Mouse (Mus musculus) G1E (cell line): ENCODE results near the gene Zfp775. TPM values are rescaled to one million over a fixed set of nuclear protein-coding genes. Genes with fewer than 3 reads are reported as not detected.

Source experiments
- ATAC-seq: 2 replicates; pipeline ENCODE4 v1.8.0; 2016; ENCODE audit warnings: mild to moderate bottlenecking; ENCODE audit not compliant: insufficient number of reproducible peaks, poor library complexity, low FRiP score, severe bottlenecking; ENCODE audit errors: extremely low read depth
- DNase-seq: peaks from one replicate; pipeline ENCODE4 v3.0.0; 2012; ENCODE audit warnings: low spot score
- H3K27me3 ChIP-seq: 2 replicates; pipeline ENCODE4 v1.6.1; 2012; ENCODE audit warnings: mild to moderate bottlenecking, low read length, inconsistent platforms; ENCODE audit not compliant: insufficient read depth
- H3K36me3 ChIP-seq: replicated peaks from 2 replicates; pipeline ENCODE3; 2012; ENCODE audit warnings: mild to moderate bottlenecking, inconsistent platforms
- H3K4me1 ChIP-seq: 2 replicates; pipeline ENCODE4 v1.6.1; 2012; ENCODE audit warnings: low read depth, low read length, inconsistent platforms, mixed read lengths; ENCODE audit not compliant: insufficient read depth
- H3K4me3 ChIP-seq: 2 replicates; pipeline ENCODE4 v1.5.1; 2012; ENCODE audit warnings: low read depth, mild to moderate bottlenecking, inconsistent platforms, low read length, moderate library complexity, mixed read lengths
- H3K9me3 ChIP-seq: replicated peaks from 2 replicates; pipeline ENCODE4 v1.6.1; 2012; ENCODE audit warnings: inconsistent platforms
- CTCF ChIP-seq: IDR thresholded peaks from 2 replicates; pipeline ENCODE4 v1.5.1; 2012; ENCODE audit warnings: low read depth, low read length, inconsistent platforms, mixed read lengths
- GATA1 ChIP-seq: IDR thresholded peaks from 2 replicates; pipeline ENCODE4 v1.6.1; 2012; ENCODE audit warnings: borderline replicate concordance, low read length, inconsistent platforms, mixed read lengths
- GATA2 ChIP-seq: IDR thresholded peaks from 2 replicates; pipeline ENCODE4 v1.6.1; 2012; ENCODE audit warnings: low read depth, low read length, inconsistent platforms, borderline replicate concordance
- POLR2AphosphoS5 ChIP-seq: IDR thresholded peaks from 2 replicates; pipeline ENCODE4 v1.6.1; 2012; ENCODE audit warnings: low read depth, low read length, inconsistent platforms; ENCODE audit not compliant: insufficient replicate concordance
- TAL1 ChIP-seq: conservative IDR thresholded peaks from 2 replicates; pipeline ENCODE4 v1.6.1; 2012; ENCODE audit warnings: low read depth, low read length, inconsistent platforms, mixed read lengths
- polyA plus RNA-seq: library from polyadenylated mRNA; stranded (reverse); fragments of >175 nt; gene quantifications from 2 replicates; pipeline ENCODE4 v1.2.3, GENCODE M21; 2012
- total RNA-seq, 2 experiments: library from RNA; stranded (forward) in 1 of 2; stranded (reverse) in 1 of 2; fragments of 200-1000 nt in 1 of 2; fragments of >200 nt in 1 of 2; fragmentation: Nextera tagmentation in 1 of 2; gene quantifications; 2 replicates each; pipeline ENCODE4 v1.2.3; 2014 to 2017

Zfp775 gene
- total and polyA plus RNA-seq, 3 experiments: 0.11 TPM; not detected in 2

- ATAC-seq (no peak), DNase-seq (no peak)
- no peaks in the 10 kb centered on the region for H3K4me1 ChIP-seq
- no peaks in the 10 kb centered on the region for H3K36me3 ChIP-seq
- peaks cover 3% of the 10 kb centered on the region; the same call in 1 of the 2 replicates for H3K27me3 ChIP-seq
- no peaks in the 10 kb centered on the region for H3K9me3 ChIP-seq
- no peak overlapping the region for H3K4me3 ChIP-seq
- TF ChIP-seq GATA1 (no peak), POLR2AphosphoS5 (no peak), TAL1 (no peak), CTCF (no peak), GATA2 (no peak)
Observed at GRCm38 (mm10) chr6:48623460-48623859, 21.6 kb downstream of the Zfp775 start.

GRCm38 (mm10) chr6:48626464-48626863 is 24.6 kb downstream of the Zfp775 start, which contains the start of gene AI854703:
Gene AI854703 (plus strand): TSS chr6:48626764.
- no peaks in the 10 kb centered on the region; the same call in 1 of the 2 replicates for H3K27me3 ChIP-seq
- H3K4me3 ChIP-seq: no peak within 1 kb of the TSS

GRCm38 (mm10) chr6:48626984-48627383 is 25.1 kb downstream of the Zfp775 start:
- no peak for TF ChIP-seq POLR2AphosphoS5
- no peak for TF ChIP-seq GATA2
- no peak for TF ChIP-seq GATA1
- TF ChIP-seq TAL1: no peak
- no peak for TF ChIP-seq CTCF
- Histone ChIP-seq H3K4me1 (no peaks in the 10 kb centered on the region), H3K36me3 (no peaks in the 10 kb centered on the region), H3K4me3 (no peak overlapping the region), H3K9me3 (no peaks in the 10 kb centered on the region), H3K27me3 (peaks cover 3% of the 10 kb centered on the region; the same call in 1 of the 2 replicates)
- DNase-seq: no peak
- no peak for ATAC-seq

More at GRCm38 (mm10) chr6:48626464-48626863, 24.6 kb downstream of the Zfp775 start, which contains the start of gene AI854703:
- Histone ChIP-seq H3K9me3 (no peaks in the 10 kb centered on the region), H3K4me1 (no peaks in the 10 kb centered on the region), H3K36me3 (no peaks in the 10 kb centered on the region)
- DNase-seq (no peak), ATAC-seq (no peak)
- TF ChIP-seq CTCF (no peak), GATA1 (no peak), POLR2AphosphoS5 (no peak), TAL1 (no peak), GATA2 (no peak)

GRCm38 (mm10) chr6:48627511-48627924 is 25.7 kb downstream of the Zfp775 start:
- ATAC-seq (no peak), DNase-seq (no peak)
- Histone ChIP-seq H3K9me3 (no peaks in the 10 kb centered on the region), H3K4me3 (no peak overlapping the region), H3K27me3 (peaks cover 3% of the 10 kb centered on the region; the same call in 1 of the 2 replicates), H3K36me3 (no peaks in the 10 kb centered on the region), H3K4me1 (no peaks in the 10 kb centered on the region)
- no peak for TF ChIP-seq GATA2
- no peak for TF ChIP-seq TAL1

GRCm38 (mm10) chr6:48628377-48628776 is 26.5 kb downstream of the Zfp775 start:
- ATAC-seq (no peak), DNase-seq (no peak)
- H3K9me3 ChIP-seq: no peaks in the 10 kb centered on the region
- H3K27me3 ChIP-seq: peaks cover 3% of the 10 kb centered on the region; the same call in 1 of the 2 replicates
- H3K36me3 ChIP-seq: no peaks in the 10 kb centered on the region
- H3K4me1 ChIP-seq: no peaks in the 10 kb centered on the region
- H3K4me3 ChIP-seq: no peak overlapping the region
- TF ChIP-seq POLR2AphosphoS5 (no peak), CTCF (no peak), GATA1 (no peak), GATA2 (no peak), TAL1 (no peak)

GRCm38 (mm10) chr6:48628808-48629660 is 27.2 kb downstream of the Zfp775 start:
- TF ChIP-seq TAL1: no peak
- no peak for TF ChIP-seq GATA1
- no peak for TF ChIP-seq POLR2AphosphoS5
- no peak for TF ChIP-seq CTCF
- TF ChIP-seq GATA2: no peak
- ATAC-seq: no peak
- peaks cover 3% of the 10 kb centered on the region; the same call in 1 of the 2 replicates for H3K27me3 ChIP-seq

More at GRCm38 (mm10) chr6:48628808-48629660, 27.2 kb downstream of the Zfp775 start:
- Histone ChIP-seq H3K4me1 (no peaks in the 10 kb centered on the region), H3K36me3 (no peaks in the 10 kb centered on the region), H3K9me3 (no peaks in the 10 kb centered on the region), H3K4me3 (no peak overlapping the region)
- DNase-seq: no peak
